Mouse (Mus musculus) hindbrain, embryonic 16.5 days (tissue): ENCODE measurements around the gene Dio1. TPM values are rescaled to one million over a fixed set of nuclear protein-coding genes. Genes with fewer than 3 reads are reported as not detected.

Source experiments
- ATAC-seq: fragments of 200-750 bp; cut with Nextera tagmentation; 2 replicates; pipeline ENCODE4 v1.8.0; 2017; ENCODE audit warnings: moderate TSS enrichment, moderate library complexity
- H3K27ac ChIP-seq: fragments of 300-500 bp; sonication (generic); 2 replicates; pipeline ENCODE4 v1.5.1; 2014; ENCODE audit warnings: low read depth, mild to moderate bottlenecking, control low read depth, low read length, moderate library complexity
- H3K27me3 ChIP-seq: fragments of 300-500 bp; sonication (generic); replicated peaks from 2 replicates; pipeline ENCODE4 v1.6.1; 2014; ENCODE audit warnings: low read length; ENCODE audit not compliant: control insufficient read depth, insufficient read depth
- H3K36me3 ChIP-seq: fragments of 300-500 bp; sonication (generic); 2 replicates; pipeline ENCODE4 v1.6.1; 2014; ENCODE audit warnings: mild to moderate bottlenecking, low read length, moderate library complexity, mixed read lengths; ENCODE audit not compliant: control insufficient read depth, insufficient read depth
- H3K4me1 ChIP-seq: fragments of 300-500 bp; sonication (generic); 2 replicates; pipeline ENCODE4 v1.6.1; 2014; ENCODE audit warnings: low read depth, low read length; ENCODE audit not compliant: control insufficient read depth, insufficient read depth
- H3K4me2 ChIP-seq: fragments of 300-500 bp; sonication (generic); 2 replicates; pipeline ENCODE4 v1.6.1; 2014; ENCODE audit warnings: mild to moderate bottlenecking, low read length, control low read depth, moderate library complexity
- H3K4me3 ChIP-seq: fragments of 300-500 bp; sonication (generic); 2 replicates; pipeline ENCODE4 v1.5.1; 2014; ENCODE audit warnings: mild to moderate bottlenecking, low read length, control low read depth, moderate library complexity
- H3K9ac ChIP-seq: fragments of 300-500 bp; sonication (generic); 2 replicates; pipeline ENCODE4 v1.6.1; 2014; ENCODE audit warnings: low read depth, mild to moderate bottlenecking, control low read depth, low read length, moderate library complexity
- H3K9me3 ChIP-seq: fragments of 300-500 bp; sonication (generic); 2 replicates; pipeline ENCODE4 v1.6.1; 2014; ENCODE audit warnings: mild to moderate bottlenecking, low read length, moderate library complexity; ENCODE audit not compliant: control insufficient read depth
- WGBS: fragments of 180-500 bp; shearing (Covaris S2); extraction: QIAGEN DNeasy Blood & Tissue Kit; methylation state at CpG from one replicate; pipeline ENCODE4 v1.1.7; 2014; 5-methylcytosine and 5-hydroxymethylcytosine counted together
- polyA plus RNA-seq: library from polyadenylated mRNA; unstranded; fragments of >200 nt; fragmentation: Nextera tagmentation; extraction: Ambion mirVana; gene quantifications from 2 replicates; pipeline ENCODE4 v1.2.1, GENCODE M21; 2015

Gene Dio1
- polyA plus RNA-seq, 1 experiment from 2014 or later: not detected

- Histone ChIP-seq H3K36me3 (no peaks in the 10 kb centered on the region), H3K4me3 (peak overlapping the region; percentile 89), H3K27me3 (no peaks in the 10 kb centered on the region), H3K4me1 (peaks cover 14% of the 10 kb centered on the region), H3K9ac (peak overlapping the region; percentile 92), H3K4me2 (peak overlapping the region; percentile 75), H3K27ac (peak overlapping the region; percentile 95), H3K9me3 (no peaks in the 10 kb centered on the region)
- no peak for ATAC-seq
- 14% methylated on average over 3 of the region's 3 CpGs for WGBS
These were observed 52.6 kb downstream of the Dio1 start for GRCm38 (mm10) chr4:107254414-107254813.

GRCm38 (mm10) chr4:107253125-107254091 lies 53.6 kb downstream of the Dio1 start, which contains the start of the genes Lrrc42 and Hspb11:
Gene Lrrc42, minus strand, starts transcription at chr4:107253532.
Gene Hspb11, plus strand, starts transcription at chr4:107253593.
- no peaks in the 10 kb centered on the region for H3K27me3 ChIP-seq
- no peaks in the 10 kb centered on the region for H3K9me3 ChIP-seq
- ATAC-seq: peak; percentile 97
- H3K9ac ChIP-seq: peak within 1 kb of the TSS; percentile 92
- peak within 1 kb of the TSS; percentile 95 for H3K27ac ChIP-seq
- H3K4me2 ChIP-seq: peak within 1 kb of the TSS; percentile 75
- H3K36me3 ChIP-seq: no peaks in the 10 kb centered on the region
- under 1% methylated on average over 93 of the region's 101 CpGs for WGBS
- peaks cover 19% of the 10 kb centered on the region for H3K4me1 ChIP-seq
- peak within 1 kb of the TSS; percentile 89 for H3K4me3 ChIP-seq

DNA sequence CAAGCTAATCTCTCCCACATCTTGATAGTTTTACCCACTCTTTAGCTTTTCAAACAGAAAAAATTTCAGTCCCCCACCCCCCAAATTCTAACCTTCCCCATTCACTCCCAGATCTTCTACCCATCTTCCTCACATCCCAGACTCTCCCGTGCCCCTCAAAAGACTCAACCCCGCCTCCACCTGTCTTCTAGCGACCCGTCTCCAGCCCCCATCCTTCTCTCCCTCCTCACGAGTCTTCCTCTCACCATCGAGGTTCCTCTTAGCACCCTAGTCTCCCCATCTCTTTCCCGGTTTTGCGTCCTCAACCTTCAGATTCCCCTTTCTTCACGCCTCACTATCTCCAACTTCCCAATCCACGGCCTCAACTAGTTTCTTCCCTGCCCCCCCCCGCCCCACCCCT lies 54.4 kb downstream of the Dio1 start:
- H3K4me2 ChIP-seq: peak overlapping the region; percentile 75
- peak overlapping the region; percentile 95 for H3K27ac ChIP-seq
- ATAC-seq: no peak
- no peaks in the 10 kb centered on the region for H3K27me3 ChIP-seq
- peak overlapping the region; percentile 92 for H3K9ac ChIP-seq
- peaks cover 19% of the 10 kb centered on the region for H3K4me1 ChIP-seq
- 0% methylated on average over 11 of the region's 11 CpGs for WGBS
- H3K36me3 ChIP-seq: no peaks in the 10 kb centered on the region
- H3K9me3 ChIP-seq: no peaks in the 10 kb centered on the region
- peak overlapping the region; percentile 89 for H3K4me3 ChIP-seq

DNA sequence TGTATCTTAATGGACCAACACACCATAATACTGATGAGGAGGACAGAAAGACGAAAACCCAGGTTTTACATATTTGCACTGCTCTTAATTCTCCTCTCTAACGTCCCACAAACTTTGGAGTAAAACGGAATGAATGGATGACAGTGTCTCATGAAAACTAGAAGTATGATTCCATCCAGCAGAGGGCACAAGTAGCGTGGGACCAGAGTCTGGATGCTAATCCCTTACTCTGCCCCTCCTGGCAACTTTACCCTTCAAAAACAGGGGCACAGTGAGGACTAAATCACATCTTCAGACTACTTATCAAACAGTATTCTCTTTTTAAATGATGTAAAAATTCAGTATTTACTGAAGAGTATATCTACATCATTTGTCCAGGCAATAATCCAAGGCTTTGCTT lies 56.5 kb downstream of the Dio1 start:
- Histone ChIP-seq H3K4me3 (no peak overlapping the region), H3K27me3 (no peaks in the 10 kb centered on the region), H3K9ac (no peak overlapping the region), H3K4me1 (peaks cover 19% of the 10 kb centered on the region), H3K9me3 (no peaks in the 10 kb centered on the region), H3K4me2 (no peak overlapping the region), H3K27ac (no peak overlapping the region), H3K36me3 (no peaks in the 10 kb centered on the region)
- WGBS: 18% methylated on average over 4 of the region's 4 CpGs
- no peak for ATAC-seq

GRCm38 (mm10) chr4:107249471-107249870 lies 57.5 kb downstream of the Dio1 start:
- H3K4me2 ChIP-seq: no peak overlapping the region
- H3K36me3 ChIP-seq: no peaks in the 10 kb centered on the region
- no peak overlapping the region for H3K9ac ChIP-seq
- no peak for ATAC-seq
- no peaks in the 10 kb centered on the region for H3K27me3 ChIP-seq
- H3K4me3 ChIP-seq: no peak overlapping the region
- H3K4me1 ChIP-seq: peaks cover 19% of the 10 kb centered on the region
- H3K27ac ChIP-seq: peak overlapping the region; percentile 17; the same call in 1 of the 2 replicates
- 41% methylated on average over 2 of the region's 2 CpGs for WGBS
- H3K9me3 ChIP-seq: no peaks in the 10 kb centered on the region

- Histone ChIP-seq H3K4me3 (no peak overlapping the region), H3K4me1 (peaks cover 22% of the 10 kb centered on the region), H3K9me3 (no peaks in the 10 kb centered on the region), H3K27me3 (no peaks in the 10 kb centered on the region), H3K9ac (no peak overlapping the region), H3K36me3 (no peaks in the 10 kb centered on the region), H3K4me2 (no peak overlapping the region), H3K27ac (no peak overlapping the region)
- WGBS: 74% methylated on average over 3 of the region's 3 CpGs
- ATAC-seq: no peak
These were observed 58.9 kb downstream of the Dio1 start for GRCm38 (mm10) chr4:107248061-107248460.

GRCm38 (mm10) chr4:107247110-107247509 lies 59.9 kb downstream of the Dio1 start:
- 83% methylated on average over 9 of the region's 9 CpGs for WGBS
- H3K4me3 ChIP-seq: no peak overlapping the region
- H3K36me3 ChIP-seq: 0 out of 2 replicates have a peak, but pooled peaks cover 2% of the 10 kb centered on the region
- peaks cover 22% of the 10 kb centered on the region for H3K4me1 ChIP-seq
- H3K9me3 ChIP-seq: no peaks in the 10 kb centered on the region
- H3K27me3 ChIP-seq: no peaks in the 10 kb centered on the region
- ATAC-seq: no peak
- no peak overlapping the region for H3K9ac ChIP-seq
- H3K27ac ChIP-seq: no peak overlapping the region
- no peak overlapping the region for H3K4me2 ChIP-seq

DNA sequence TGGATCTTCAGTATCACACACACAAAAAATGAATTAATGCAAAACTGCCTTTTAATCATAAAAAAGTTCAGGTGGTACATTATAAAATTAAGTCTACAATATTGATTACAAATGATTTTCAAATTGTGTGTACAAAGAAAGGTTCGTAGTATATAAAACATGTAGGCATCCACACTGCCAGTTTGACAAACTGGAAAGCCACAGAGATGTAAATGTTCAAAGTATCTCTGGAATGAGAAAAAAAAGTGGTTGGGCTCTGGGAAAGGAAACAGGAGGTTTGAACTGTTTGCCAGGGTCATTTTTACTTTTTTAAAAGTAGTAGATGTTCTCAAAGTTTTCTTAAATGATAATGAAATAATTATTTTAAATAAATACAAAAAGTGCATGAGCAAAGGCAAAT lies 60.9 kb downstream of the Dio1 start:
- Histone ChIP-seq H3K4me1 (peaks cover 17% of the 10 kb centered on the region), H3K4me2 (no peak overlapping the region), H3K27ac (no peak overlapping the region), H3K9me3 (no peaks in the 10 kb centered on the region), H3K36me3 (peaks cover 7% of the 10 kb centered on the region), H3K4me3 (no peak overlapping the region), H3K27me3 (no peaks in the 10 kb centered on the region), H3K9ac (no peak overlapping the region)
- WGBS: 81% methylated on average over 1 of the region's 1 CpGs
- ATAC-seq: no peak

DNA sequence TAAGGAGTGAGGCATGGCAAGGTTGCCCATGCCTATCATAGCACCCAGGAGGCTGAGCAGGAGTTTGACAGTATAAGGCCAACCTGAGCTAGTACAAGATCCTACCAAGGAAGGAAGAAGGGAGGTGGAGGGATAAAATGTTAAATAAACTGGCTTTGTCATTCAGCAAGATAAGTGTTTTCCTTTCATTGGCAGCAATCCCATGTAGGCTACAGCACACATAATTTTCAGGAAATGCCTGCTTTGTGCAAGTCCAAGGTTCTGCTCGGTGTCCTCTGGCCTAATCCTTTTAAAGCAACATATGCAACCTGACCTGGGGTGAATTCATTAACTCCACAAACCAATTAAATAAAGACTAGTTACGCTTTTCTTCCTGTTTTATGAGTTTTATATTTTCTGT lies 61.6 kb downstream of the Dio1 start:
- H3K36me3 ChIP-seq: peaks cover 14% of the 10 kb centered on the region
- no peaks in the 10 kb centered on the region for H3K27me3 ChIP-seq
- no peak overlapping the region for H3K9ac ChIP-seq
- 72% methylated on average over 2 of the region's 2 CpGs for WGBS
- no peak overlapping the region for H3K27ac ChIP-seq
- H3K4me3 ChIP-seq: no peak overlapping the region
- no peaks in the 10 kb centered on the region for H3K9me3 ChIP-seq
- no peak for ATAC-seq
- no peak overlapping the region for H3K4me2 ChIP-seq
- H3K4me1 ChIP-seq: peaks cover 15% of the 10 kb centered on the region
